Comparison of ENCODE assay signal across 8 mouse cellular contexts in the genomic region with DNA sequence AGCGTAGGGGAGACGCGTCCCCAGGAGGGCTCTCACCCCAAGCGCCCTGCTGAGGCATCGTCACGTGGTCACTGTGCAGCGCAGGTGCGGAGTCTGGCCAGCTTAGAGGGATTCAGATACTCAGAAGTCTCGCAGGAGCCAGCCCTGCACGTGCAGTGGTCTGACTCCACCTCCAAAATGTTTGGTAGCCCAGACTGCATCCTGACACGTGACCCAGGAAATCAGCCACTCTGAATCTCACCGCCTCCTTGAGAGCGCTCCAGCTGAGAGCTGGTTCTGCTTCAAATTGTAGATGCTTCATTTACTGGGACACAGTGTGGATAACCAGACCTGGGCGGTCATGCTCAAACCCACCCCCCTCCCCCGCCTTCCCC.
DNase-seq lines count a peak whose midpoint lies in the region; ATAC-seq lines count a peak whose summit lies in the region.

No protein-coding gene starts in this region.

- 1% methylated on average over 15 of the region's 15 CpGs for WGBS in hindbrain, embryonic 13.5 days
- 3% methylated on average over 15 of the region's 15 CpGs for WGBS in lung, embryonic 15.5 days

- peak overlapping the region; percentile 67 for H3K4me2 ChIP-seq in hindbrain, embryonic 13.5 days
- H3K4me2 ChIP-seq in lung, embryonic 15.5 days = peak overlapping the region; percentile 57

- ATAC-seq in hindbrain, embryonic 13.5 days (ENCODE audit: low FRiP score) = peak; percentile 96
- peak; percentile 92 for ATAC-seq in lung, embryonic 15.5 days (ENCODE audit: borderline replicate concordance, extremely low read depth, low FRiP score, low TSS enrichment)

- H3K27ac ChIP-seq in hindbrain, embryonic 13.5 days = peak overlapping the region; percentile 96
- H3K27ac ChIP-seq in lung, embryonic 15.5 days = no peak overlapping the region

- peak overlapping the region; percentile 36 for H3K4me3 ChIP-seq in hindbrain, embryonic 13.5 days
- peak overlapping the region; percentile 19; the same call in 1 of the 2 replicates for H3K4me3 ChIP-seq in lung, embryonic 15.5 days

- no peaks in the 10 kb centered on the region for H3K36me3 ChIP-seq in hindbrain, embryonic 13.5 days
- no peaks in the 10 kb centered on the region for H3K36me3 ChIP-seq in lung, embryonic 15.5 days

- H3K9ac ChIP-seq in hindbrain, embryonic 13.5 days = peak overlapping the region; percentile 68
- H3K9ac ChIP-seq in lung, embryonic 15.5 days = no peak overlapping the region

- DNase-seq in R1 (ENCODE audit: low read depth, low spot score) = peak; percentile 77
- peak; percentile 72 to 74 for DNase-seq in cerebellum, postnatal 36 days
- DNase-seq in gastrocnemius, adult 18-20 months (ENCODE audit: low spot score) = peak; percentile 70
- DNase-seq in layer of hippocampus, postnatal 14 days (ENCODE audit: low spot score in 2 of 2) = peak; percentile 64 to 69
- peak; percentile 62 for DNase-seq in ovary, postnatal 36 days (ENCODE audit: low spot score)
- DNase-seq in urinary bladder, postnatal 25 days (ENCODE audit: low spot score) = peak; percentile 27

- no peaks in the 10 kb centered on the region for H3K9me3 ChIP-seq in hindbrain, embryonic 13.5 days
- H3K9me3 ChIP-seq in lung, embryonic 15.5 days = no peaks in the 10 kb centered on the region

- no peaks in the 10 kb centered on the region for H3K27me3 ChIP-seq in hindbrain, embryonic 13.5 days
- H3K27me3 ChIP-seq in lung, embryonic 15.5 days = no peaks in the 10 kb centered on the region

- peaks cover 35% of the 10 kb centered on the region for H3K4me1 ChIP-seq in hindbrain, embryonic 13.5 days (replicated peaks)
- peaks cover 21% of the 10 kb centered on the region for H3K4me1 ChIP-seq in lung, embryonic 15.5 days

Comparison
In these comparisons a context has a peak if more than half of its experiments do, and no peak if none do; other contexts are left out.
1. DNase-seq: peak in every context shown above with its lines; median percentile 77 in R1; 73 in cerebellum, postnatal 36 days; 70 in gastrocnemius, adult 18-20 months; 66 in layer of hippocampus, postnatal 14 days; 62 in ovary, postnatal 36 days; 27 in urinary bladder, postnatal 25 days.